Comparison of ENCODE assay signal across 8 mouse cellular contexts in genomic region chr12:64829662-64830249, GRCm38 (mm10).
DNase-seq lines count a peak whose midpoint lies in the region; ATAC-seq and TF ChIP-seq lines count a peak whose summit lies in the region.

No protein-coding gene starts in this region.

- H3K27ac ChIP-seq in thymus, adult 2 months (ENCODE audit: control insufficient read depth, insufficient read depth, low read length), result no peak overlapping the region

- TF ChIP-seq CTCF in thymus, adult 2 months (IDR thresholded peaks at IDR 0.05; ENCODE audit: borderline replicate concordance, control insufficient read depth, extremely low read depth, insufficient read depth, low read length, poor library complexity), result no peak

- peak; percentile 68; the same call in 1 of the 2 replicates for ATAC-seq in megakaryocyte, adult 5-6 weeks (ENCODE audit: poor library complexity, severe bottlenecking)

- TF ChIP-seq POLR2A in thymus, adult 2 months (IDR thresholded peaks at IDR 0.05; ENCODE audit: control insufficient read depth, extremely low read depth, insufficient read depth, low read length, poor library complexity), result no peak

- DNase-seq in gastrocnemius, adult 18-20 months (ENCODE audit: low spot score), result peak; percentile 22
- DNase-seq in gastrocnemius, adult 8-10 months (ENCODE audit: low spot score in 2 of 2), result no peak
- DNase-seq in right cerebral cortex, postnatal 25 days, result peak; percentile 4
- DNase-seq in right cerebral cortex, postnatal 10 days (ENCODE audit: low spot score in 2 of 2), result no peak
- DNase-seq in forelimb bud, embryonic 11.5 days (ENCODE audit: low read depth, low spot score), result peak; percentile 67
- DNase-seq in thymus, adult 2 months, result no peak
- no peak for DNase-seq in frontal cortex, postnatal 25 days (ENCODE audit: low spot score in 2 of 2)

- H3K4me1 ChIP-seq in thymus, adult 2 months (replicated peaks; ENCODE audit: control insufficient read depth, insufficient read depth, low read length), result no peaks in the 10 kb centered on the region

- no peaks in the 10 kb centered on the region for H3K36me3 ChIP-seq in thymus, adult 2 months (ENCODE audit: control insufficient read depth, insufficient read depth, low read length)

- 0% methylated on average over 1 of the region's 1 CpGs for WGBS in thymus, adult 2 months

- no peaks in the 10 kb centered on the region for H3K27me3 ChIP-seq in thymus, adult 2 months (ENCODE audit: control insufficient read depth, insufficient read depth, low read length)

- H3K4me3 ChIP-seq in thymus, adult 2 months (ENCODE audit: control insufficient read depth, insufficient read depth, low read length), result no peak overlapping the region

Comparison
In these comparisons a context has a peak if more than half of its experiments do, and no peak if none do; other contexts are left out.
1. DNase-seq: peak in gastrocnemius, adult 18-20 months (single experiment), right cerebral cortex, postnatal 25 days (single experiment) and forelimb bud, embryonic 11.5 days (single experiment); none in gastrocnemius, adult 8-10 months (0 of 2), right cerebral cortex, postnatal 10 days (0 of 2), thymus, adult 2 months (single experiment) and frontal cortex, postnatal 25 days (0 of 2).